Mouse (Mus musculus): ENCODE measurements around the gene Crybg3.

- no peak for TF ChIP-seq HCFC1 (IDR thresholded peaks at IDR 0.05; ENCODE audit: low read depth, low read length)
- no peak for TF ChIP-seq ETS1 (conservative IDR thresholded peaks at IDR 0.05; ENCODE audit: low read depth, low read length)
- no peak for TF ChIP-seq USF1 (IDR thresholded peaks at IDR 0.05; ENCODE audit: low read depth, low read length)
- TF ChIP-seq ELF1 (IDR thresholded peaks at IDR 0.05; ENCODE audit: low read depth, low read length), result no peak
- no peak for TF ChIP-seq POLR2A (IDR thresholded peaks at IDR 0.05; ENCODE audit: low read depth, low read length)
- TF ChIP-seq EP300 (IDR thresholded peaks at IDR 0.05; ENCODE audit: low read length), result no peak
- TF ChIP-seq SIN3A (IDR thresholded peaks at IDR 0.05; ENCODE audit: low read length), result no peak
- TF ChIP-seq CTCF (conservative IDR thresholded peaks at IDR 0.05 in 1 of 2, IDR thresholded peaks at IDR 0.05 in 1 of 2; ENCODE audit: low read depth in 2 of 2, low read length in 2 of 2), result no peak
- TF ChIP-seq ZKSCAN1 (IDR thresholded peaks at IDR 0.05; ENCODE audit: borderline replicate concordance, low read depth, low read length), result no peak
- no peak for TF ChIP-seq NRF1 (IDR thresholded peaks at IDR 0.05; ENCODE audit: low read depth, low read length)
- no peak for TF ChIP-seq ZC3H11A (IDR thresholded peaks at IDR 0.05; ENCODE audit: low read depth, low read length)
- TF ChIP-seq RAD21 (IDR thresholded peaks at IDR 0.05; ENCODE audit: low read depth, low read length), result no peak
- no peak for TF ChIP-seq GABPA (IDR thresholded peaks at IDR 0.05; ENCODE audit: insufficient replicate concordance, low read depth, low read length)
Observed at GRCm38 (mm10) chr16:59634598-59634997, 33.8 kb upstream of the Crybg3 start.
